Mouse (Mus musculus) megakaryocyte, embryonic 14.5 days (primary cell): ENCODE measurements around the gene Dclre1a.

Experiments used
- FLI1 ChIP-seq: IDR thresholded peaks from 2 replicates; pipeline ENCODE4 v1.6.1; 2012; ENCODE audit warnings: low read length, inconsistent platforms, mixed read lengths
- GATA1 ChIP-seq: IDR thresholded peaks from 3 replicates; pipeline ENCODE4 v1.6.1; 2012; ENCODE audit warnings: mixed read lengths, low read length, inconsistent platforms, borderline replicate concordance

- TF ChIP-seq GATA1 (no peak), FLI1 (no peak)
Observed at GRCm38 (mm10) chr19:56546031-56546430, 2.0 kb downstream of the Dclre1a start.
